Mouse (Mus musculus) forebrain, embryonic 14.5 days (tissue): ENCODE measurements at regions not wholly inside any gene's neighbourhood (a gene's known extent, or its start where the extent isn't known, plus 50 kb on each side); places are given as distances from the start of the nearest gene placed in this dataset.

Source experiments
- ATAC-seq: fragments of 200-750 bp; cut with Nextera tagmentation; 2 replicates; pipeline ENCODE4 v1.8.0; 2017; ENCODE audit warnings: mild to moderate bottlenecking, moderate library complexity
- DNase-seq: peaks from one replicate; pipeline ENCODE4 v3.0.0-alpha.2; 2015; ENCODE audit warnings: low spot score
- H3K27ac ChIP-seq: fragments of 300-500 bp; sonication (generic); 2 replicates; pipeline ENCODE4 v1.5.1; 2014; ENCODE audit warnings: low read depth, mild to moderate bottlenecking, control low read depth, low read length, moderate library complexity
- H3K27me3 ChIP-seq: fragments of 300-500 bp; sonication (generic); replicated peaks from 2 replicates; pipeline ENCODE4 v1.6.1; 2014; ENCODE audit warnings: low read length, control low read depth, mixed read lengths; ENCODE audit not compliant: control insufficient read depth, insufficient read depth
- H3K36me3 ChIP-seq: fragments of 300-500 bp; sonication (generic); 2 replicates; pipeline ENCODE4 v1.6.1; 2014; ENCODE audit warnings: low read length, control low read depth; ENCODE audit not compliant: control insufficient read depth, insufficient read depth
- H3K4me1 ChIP-seq: fragments of 300-500 bp; sonication (generic); 2 replicates; pipeline ENCODE4 v1.6.1; 2014; ENCODE audit warnings: antibody characterized with exemption, low read length, control low read depth; ENCODE audit not compliant: control insufficient read depth, insufficient read depth
- H3K4me2 ChIP-seq: fragments of 300-500 bp; sonication (generic); 2 replicates; pipeline ENCODE4 v1.6.1; 2014; ENCODE audit warnings: mild to moderate bottlenecking, control low read depth, low read length
- H3K4me3 ChIP-seq: fragments of 300-500 bp; sonication (generic); 2 replicates; pipeline ENCODE4 v1.5.1; 2014; ENCODE audit warnings: low read depth, low read length, control low read depth
- H3K9ac ChIP-seq: fragments of 300-500 bp; sonication (generic); 2 replicates; pipeline ENCODE4 v1.6.1; 2014; ENCODE audit warnings: mild to moderate bottlenecking, low read length, control low read depth, moderate library complexity
- H3K9me3 ChIP-seq: fragments of 300-500 bp; sonication (generic); replicated peaks from 2 replicates; pipeline ENCODE4 v1.6.1; 2016; ENCODE audit warnings: low read length, control low read depth, mixed read lengths; ENCODE audit not compliant: control insufficient read depth
- whole genome bisulfite sequencing: fragments of 180-500 bp; shearing (Covaris S2); extraction: QIAGEN DNeasy Blood & Tissue Kit; methylation state at CpG from one replicate; pipeline ENCODE4 v1.1.7; 2014; 5-methylcytosine and 5-hydroxymethylcytosine counted together

DNA sequence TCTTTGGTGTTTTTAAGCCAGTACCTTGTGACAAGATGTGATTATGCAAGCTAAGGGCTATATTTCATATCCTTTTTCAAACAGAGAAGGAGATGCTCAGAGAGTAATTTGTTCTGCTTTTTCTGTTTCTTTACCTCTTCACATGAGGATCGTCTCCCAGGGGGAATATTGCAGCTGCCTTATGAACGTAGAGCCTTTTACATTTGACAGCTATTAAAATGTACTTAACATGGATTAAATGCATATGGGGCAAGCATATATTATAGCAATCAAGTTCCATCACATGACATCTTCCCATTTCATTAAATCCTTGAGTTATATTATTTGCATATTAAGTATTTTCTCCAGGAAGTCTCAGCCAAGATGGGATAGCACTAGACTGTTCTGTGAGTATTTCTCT is 408.9 kb upstream of the Cntnap5a start:
- Histone ChIP-seq H3K36me3 (no peaks in the 10 kb centered on the region), H3K9me3 (no peaks in the 10 kb centered on the region), H3K9ac (no peak overlapping the region), H3K4me2 (no peak overlapping the region), H3K4me3 (no peak overlapping the region), H3K27me3 (no peaks in the 10 kb centered on the region), H3K27ac (no peak overlapping the region), H3K4me1 (no peaks in the 10 kb centered on the region)
- 75% methylated on average over 2 of the region's 2 CpGs for WGBS
- ATAC-seq (peak; percentile 46; the same call in 1 of the 2 replicates), DNase-seq (peak; percentile 28)
